Mouse (Mus musculus): ENCODE results near the gene Plxnb1.

DNA sequence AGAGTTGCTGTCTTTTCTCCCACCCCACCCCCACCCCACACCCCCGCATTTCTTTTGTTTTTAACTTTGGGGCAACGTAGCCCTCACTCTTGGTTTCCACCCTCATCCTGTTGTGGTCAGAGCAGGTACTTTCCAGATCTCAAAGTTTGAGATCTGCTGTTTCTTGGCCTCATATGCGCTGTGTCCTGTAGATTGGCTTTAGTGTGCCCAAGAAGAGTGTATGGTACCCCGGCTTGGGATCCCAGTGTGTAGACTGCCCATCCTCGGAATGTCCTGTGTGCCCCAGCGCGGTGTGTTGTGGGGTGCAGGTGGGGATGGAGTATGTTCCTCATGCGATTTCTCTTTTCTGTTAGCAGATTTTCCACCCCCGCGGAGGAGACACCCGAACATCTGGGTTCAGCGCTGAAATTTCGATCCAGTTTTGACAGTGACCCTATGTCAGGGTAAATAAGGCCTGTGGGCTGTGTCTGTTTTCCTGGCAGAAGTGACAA lies 44.1 kb upstream of the Plxnb1 start:
- TF ChIP-seq CTCF (IDR thresholded peaks at IDR 0.05; ENCODE audit: low read depth) (no peak), EP300 (optimal IDR thresholded peaks at IDR 0.05) (no peak)
